Mouse (Mus musculus): Measurements from ENCODE around the gene Wrnip1. TPM values are rescaled to one million over a fixed set of nuclear protein-coding genes. Genes with fewer than 3 reads are reported as not detected.
"Not testable (repeated sequence)": the region's sequence is repeated elsewhere in the genome, so short reads cannot be mapped to it uniquely, and the experiment has no call there.

Gene Wrnip1
- polyA plus RNA-seq, 1 experiment from 2014 or later = 30.0 TPM

- not testable (repeated sequence) for H3K36me3 ChIP-seq; H3K4me1 ChIP-seq; H3K4me3 ChIP-seq; H3K9me3 ChIP-seq; DNase-seq (ENCODE audit: low spot score); H3K27me3 ChIP-seq (ENCODE audit: insufficient read depth, poor library complexity, severe bottlenecking); H3K27ac ChIP-seq
- WGBS = 83% methylated on average over 4 of the region's 4 CpGs
Measured at GRCm38 (mm10) chr13:32868233-32868632, 66.4 kb downstream of the Wrnip1 start.

GRCm38 (mm10) chr13:32868843-32869242, 67.0 kb downstream of the Wrnip1 start:
- no peaks in the 10 kb centered on the region for H3K4me1 ChIP-seq
- no peaks in the 10 kb centered on the region for H3K27me3 ChIP-seq (ENCODE audit: insufficient read depth, poor library complexity, severe bottlenecking)
- H3K36me3 ChIP-seq = no peaks in the 10 kb centered on the region
- H3K27ac ChIP-seq = no peak overlapping the region
- no peak overlapping the region for H3K4me3 ChIP-seq
- H3K9me3 ChIP-seq = no peaks in the 10 kb centered on the region
- no peak for DNase-seq (ENCODE audit: low spot score)
- WGBS = 63% methylated on average over 5 of the region's 5 CpGs

Other genes starting within 250 kb of the Wrnip1 start
- 0.07 TPM in 1 of 2 replicates, not detected in the other for gene Mylk4, start 18.1 kb upstream of the Wrnip1 start, polyA plus RNA-seq (2016; fragmentation: Nextera tagmentation; extraction: Ambion mirVana)
- not detected in 2 replicates for gene D930007J09Rik, start 811 bp downstream of the Wrnip1 start, polyA plus RNA-seq (2016; fragmentation: Nextera tagmentation; extraction: Ambion mirVana)
- gene Serpinb1a, start 49.1 kb downstream of the Wrnip1 start, polyA plus RNA-seq (2016; fragmentation: Nextera tagmentation; extraction: Ambion mirVana) = 2.3 and 2.6 TPM in 2 replicates
- gene Serpinb1c, start 96.2 kb downstream of the Wrnip1 start, polyA plus RNA-seq (2016; fragmentation: Nextera tagmentation; extraction: Ambion mirVana) = not detected in 2 replicates
- 11.1 and 16.2 TPM in 2 replicates for gene Serpinb6b, start 163.2 kb downstream of the Wrnip1 start, polyA plus RNA-seq (2016; fragmentation: Nextera tagmentation; extraction: Ambion mirVana)
- gene Serpinb9, start 201.2 kb downstream of the Wrnip1 start, polyA plus RNA-seq (2016; fragmentation: Nextera tagmentation; extraction: Ambion mirVana) = 4.2 and 4.4 TPM in 2 replicates
- gene Serpinb9b, start 225.4 kb downstream of the Wrnip1 start, polyA plus RNA-seq (2016; fragmentation: Nextera tagmentation; extraction: Ambion mirVana) = 0.92 and 1.0 TPM in 2 replicates

Data from heart, embryonic 10.5 days (tissue).